Mouse (Mus musculus): ENCODE data around the gene Cdca8.

DNA sequence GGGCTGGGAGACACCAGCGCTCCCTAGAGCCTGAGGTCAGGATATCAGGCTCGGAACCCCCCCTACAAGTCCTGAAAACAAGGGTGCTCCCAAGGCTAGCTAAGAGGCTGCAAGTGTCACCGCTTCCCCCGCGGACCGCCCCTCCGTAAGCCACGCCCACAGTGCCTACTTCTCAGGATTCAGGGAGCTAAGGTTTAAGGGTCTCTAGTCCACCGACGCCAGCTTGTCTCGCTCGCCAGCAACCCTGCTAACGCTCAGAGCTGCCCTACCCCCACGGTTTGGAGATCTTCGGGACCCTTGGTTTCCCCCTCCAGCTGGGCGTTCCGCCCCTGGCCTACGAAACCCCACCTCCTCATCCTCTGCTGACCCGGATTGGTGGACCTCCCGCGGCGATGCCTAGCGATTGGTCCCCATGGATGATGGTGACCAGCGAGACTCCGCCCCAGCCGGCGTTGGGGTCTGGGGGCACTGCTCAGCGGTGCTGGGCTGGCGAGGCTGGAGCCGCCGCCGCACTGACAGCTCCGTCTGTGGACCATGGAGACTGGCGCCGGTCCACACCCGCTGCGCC lies 57.7 kb downstream of the Cdca8 start:
- no peak for TF ChIP-seq CTCF (IDR thresholded peaks at IDR 0.05; ENCODE audit: low read depth, low read length)
- TF ChIP-seq GATA1 (IDR thresholded peaks at IDR 0.05; ENCODE audit: borderline replicate concordance, low read length), result no peak
- no peak for TF ChIP-seq POLR2AphosphoS5 (IDR thresholded peaks at IDR 0.05; ENCODE audit: insufficient replicate concordance, low read depth, low read length)
- TF ChIP-seq TAL1 (conservative IDR thresholded peaks at IDR 0.05; ENCODE audit: low read depth, low read length), result no peak

Measured in G1E (cell line).